Mouse (Mus musculus) cerebellum, adult 2 months (tissue): ENCODE data around the gene Spag9. TPM values are rescaled to one million over a fixed set of nuclear protein-coding genes. Genes with fewer than 3 reads are reported as not detected.

Experiments
- DNase-seq, 2 experiments: peaks; one replicate each; pipeline ENCODE4 v3.0.0; 2021
- H3K27ac ChIP-seq: fragments of 200-500 bp; 2 replicates; pipeline ENCODE4 v1.5.1; 2012; ENCODE audit warnings: low read length, control low read depth, inconsistent platforms; ENCODE audit not compliant: insufficient read depth
- H3K27me3 ChIP-seq: fragments of 200-500 bp; 2 replicates; pipeline ENCODE4 v1.6.1; 2012; ENCODE audit warnings: inconsistent platforms, mild to moderate bottlenecking, low read length, moderate library complexity; ENCODE audit not compliant: control insufficient read depth, insufficient read depth
- H3K4me1 ChIP-seq: fragments of 200-500 bp; 2 replicates; pipeline ENCODE4 v1.6.1; 2011; ENCODE audit warnings: low read length; ENCODE audit not compliant: control insufficient read depth, insufficient read depth
- H3K4me3 ChIP-seq: fragments of 200-500 bp; replicated peaks from 2 replicates; pipeline ENCODE3; 2011; ENCODE audit warnings: mild to moderate bottlenecking, low read depth, low read length, control low read depth; ENCODE audit not compliant: insufficient read depth
- CTCF ChIP-seq: fragments of 200-500 bp; IDR thresholded peaks from 2 replicates; pipeline ENCODE4 v1.5.1; 2011; ENCODE audit warnings: low read depth, mild to moderate bottlenecking, control low read depth, low read length, moderate library complexity, borderline replicate concordance; ENCODE audit not compliant: insufficient read depth
- POLR2A ChIP-seq: fragments of 200-500 bp; IDR thresholded peaks from 2 replicates; pipeline ENCODE4 v1.6.1; 2011; ENCODE audit warnings: low read length, control low read depth, borderline replicate concordance; ENCODE audit not compliant: insufficient read depth
- WGBS: fragments of 180-500 bp; shearing (Covaris S2); methylation state at CpG from one replicate; pipeline ENCODE4 v1.1.7; 2018; 5-methylcytosine and 5-hydroxymethylcytosine counted together
- polyA plus RNA-seq: library from polyadenylated mRNA; depleted of rRNA; stranded (reverse); fragments of >200 nt; gene quantifications from 2 replicates; pipeline ENCODE4 v1.2.3, GENCODE M21; 2012

Gene Spag9
- polyA plus RNA-seq, 1 experiment, result 134 TPM

DNA sequence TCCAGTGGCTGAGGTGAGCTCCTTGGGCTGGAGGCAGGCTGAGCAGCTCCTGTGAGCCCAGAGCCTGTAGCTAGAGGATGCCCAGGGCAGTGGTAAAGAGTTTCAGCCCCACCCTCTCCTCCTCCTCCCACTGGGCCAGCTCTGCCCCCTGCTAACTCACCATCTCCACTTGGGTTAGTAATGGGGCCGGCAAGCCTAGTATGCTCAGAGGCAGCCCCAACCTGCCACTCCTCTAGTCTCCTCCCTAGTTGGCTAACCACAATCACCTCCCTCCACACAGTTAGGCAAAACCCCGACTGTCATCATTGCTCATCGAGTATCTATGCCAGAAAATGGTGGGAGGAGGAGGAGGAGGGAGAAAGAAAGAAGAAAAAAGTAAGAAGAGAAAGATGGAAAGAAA is 145.7 kb downstream of the Spag9 start:
- H3K4me3 ChIP-seq, result no peak overlapping the region
- H3K27me3 ChIP-seq, result no peaks in the 10 kb centered on the region
- peaks cover 18% of the 10 kb centered on the region for H3K4me1 ChIP-seq
- 42% methylated on average over 3 of the region's 3 CpGs for WGBS
- TF ChIP-seq POLR2A (no peak), CTCF (no peak)
- H3K27ac ChIP-seq, result no peak overlapping the region
- peak in 1 of 2 experiments; percentile 9 for DNase-seq

GRCm38 (mm10) chr11:94143336-94143735 is 147.4 kb downstream of the Spag9 start:
- no peak overlapping the region for H3K27ac ChIP-seq
- TF ChIP-seq CTCF (no peak), POLR2A (no peak)
- H3K4me3 ChIP-seq, result no peak overlapping the region
- 80% methylated on average over 2 of the region's 2 CpGs for WGBS
- peaks cover 19% of the 10 kb centered on the region for H3K4me1 ChIP-seq
- H3K27me3 ChIP-seq, result no peaks in the 10 kb centered on the region
- DNase-seq, result no peak

- no peak for TF ChIP-seq CTCF
- peak; percentile 90; the same call in 1 of the 2 replicates for TF ChIP-seq POLR2A
- H3K4me3 ChIP-seq, result peak overlapping the region; percentile 9
- H3K27ac ChIP-seq, result peak overlapping the region; percentile 84
- peak; percentile 97 to 99 for DNase-seq
- no peaks in the 10 kb centered on the region for H3K27me3 ChIP-seq
- 30% methylated on average over 11 of the region's 11 CpGs for WGBS
- peaks cover 22% of the 10 kb centered on the region for H3K4me1 ChIP-seq
Measured at GRCm38 (mm10) chr11:94144771-94145539, 149.1 kb downstream of the Spag9 start.

- Histone ChIP-seq H3K4me1 (peaks cover 33% of the 10 kb centered on the region), H3K27ac (peak overlapping the region; percentile 84), H3K4me3 (no peak overlapping the region), H3K27me3 (no peaks in the 10 kb centered on the region)
- DNase-seq, result no peak
- 75% methylated on average over 14 of the region's 14 CpGs for WGBS
- TF ChIP-seq CTCF, result no peak
- no peak for TF ChIP-seq POLR2A
Measured at GRCm38 (mm10) chr11:94146049-94146605, 150.2 kb downstream of the Spag9 start.

GRCm38 (mm10) chr11:94146733-94147485 is 151.0 kb downstream of the Spag9 start:
- no peak for TF ChIP-seq POLR2A
- TF ChIP-seq CTCF, result no peak
- WGBS, result 74% methylated on average over 11 of the region's 11 CpGs

GRCm38 (mm10) chr11:94148105-94148696 is 152.3 kb downstream of the Spag9 start:
- Histone ChIP-seq H3K4me3 (no peak overlapping the region), H3K4me1 (peaks cover 33% of the 10 kb centered on the region)
- WGBS, result 63% methylated on average over 12 of the region's 12 CpGs

More at GRCm38 (mm10) chr11:94146733-94147485, 151.0 kb downstream of the Spag9 start:
- Histone ChIP-seq H3K27me3 (no peaks in the 10 kb centered on the region), H3K4me1 (peaks cover 33% of the 10 kb centered on the region), H3K4me3 (no peak overlapping the region), H3K27ac (peak overlapping the region; percentile 84; the same call in 1 of the 2 replicates)
- DNase-seq, result no peak

GRCm38 (mm10) chr11:94148931-94149491 is 153.1 kb downstream of the Spag9 start:
- WGBS, result under 1% methylated on average over 46 of the region's 46 CpGs
- peak overlapping the region; percentile 95 for H3K27ac ChIP-seq
- H3K27me3 ChIP-seq, result no peaks in the 10 kb centered on the region
- peak; percentile 86 to 88 for DNase-seq
- TF ChIP-seq CTCF, result no peak
- no peak for TF ChIP-seq POLR2A
- peak overlapping the region; percentile 55 for H3K4me3 ChIP-seq
- peaks cover 33% of the 10 kb centered on the region for H3K4me1 ChIP-seq

More at GRCm38 (mm10) chr11:94148105-94148696, 152.3 kb downstream of the Spag9 start:
- Histone ChIP-seq H3K27me3 (no peaks in the 10 kb centered on the region), H3K27ac (no peak overlapping the region)
- no peak for DNase-seq
- TF ChIP-seq CTCF, result no peak
- TF ChIP-seq POLR2A, result no peak
